9 mouse cellular contexts compared by ENCODE assay signal in the genomic region with DNA sequence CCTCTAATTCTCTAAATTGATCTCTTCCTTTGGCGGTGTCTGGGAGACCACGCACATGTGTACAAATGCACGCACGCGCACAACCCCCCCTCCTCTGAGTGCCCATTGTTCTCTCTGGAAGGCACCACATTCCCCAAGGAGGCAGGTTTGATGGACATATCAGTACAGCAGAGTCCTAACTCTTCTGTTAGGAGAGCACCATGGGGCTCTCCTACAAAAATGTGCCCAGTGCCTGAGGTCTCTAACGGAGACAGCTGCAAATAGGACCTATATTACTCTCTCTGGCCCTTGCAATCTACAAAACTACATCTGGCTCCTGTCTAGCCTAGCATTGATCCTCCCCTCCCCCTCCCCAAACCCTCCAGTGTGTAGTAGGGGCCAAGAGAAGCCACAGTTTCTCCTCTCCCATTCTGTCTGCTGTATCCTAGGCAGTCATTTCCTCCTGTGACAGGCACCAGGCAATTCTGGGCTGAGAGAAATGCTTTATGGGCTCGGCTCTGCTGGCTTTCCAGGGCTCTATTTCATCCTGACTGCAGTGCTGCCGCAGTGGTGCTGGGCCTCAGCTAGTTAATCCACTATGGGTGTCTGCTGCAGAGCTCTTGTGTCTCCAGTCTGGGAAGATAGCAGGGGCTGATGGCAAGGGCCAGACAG.
DNase-seq lines count a peak whose midpoint lies in the region; ATAC-seq and TF ChIP-seq lines count a peak whose summit lies in the region.
"Had no signal": no experiment of that assay in that cellular context is flagged by ENCODE, and none has a peak within 500 bp of the region (broad histone marks: within the 10 kb centered on the region; RNA-seq: fewer than 3 reads in every experiment).

No protein-coding gene starts in this region.

- TF ChIP-seq POLR2A in brain, embryonic 14.5 days (IDR thresholded peaks at IDR 0.05; ENCODE audit: borderline replicate concordance, extremely low read depth, insufficient read depth, insufficient read length, poor library complexity, severe bottlenecking) = no peak

- H3K27ac ChIP-seq in heart, embryonic 11.5 days (ENCODE audit: low read depth, low read length) = peak overlapping the region; percentile 73
- peak overlapping the region; percentile 81 for H3K27ac ChIP-seq in forebrain, embryonic 16.5 days (ENCODE audit: low read length)
- H3K27ac ChIP-seq in midbrain, embryonic 11.5 days (ENCODE audit: low read depth, low read length) = peak overlapping the region; percentile 96
- H3K27ac ChIP-seq: liver, embryonic 15.5 days had no signal

- H3K9ac ChIP-seq in heart, embryonic 11.5 days (ENCODE audit: low read depth, low read length) = no peak overlapping the region
- H3K9ac ChIP-seq in forebrain, embryonic 16.5 days (replicated peaks; ENCODE audit: low read depth, low read length) = peak overlapping the region; percentile 10
- H3K9ac ChIP-seq in midbrain, embryonic 11.5 days (ENCODE audit: low read length) = peak overlapping the region; percentile 51
- H3K9ac ChIP-seq: liver, embryonic 15.5 days had no signal

- no peaks in the 10 kb centered on the region for H3K36me3 ChIP-seq in heart, embryonic 11.5 days (ENCODE audit: control insufficient read depth, insufficient read depth, low read length)
- H3K36me3 ChIP-seq in forebrain, embryonic 16.5 days (ENCODE audit: control insufficient read depth, insufficient read depth) = no peaks in the 10 kb centered on the region
- no peaks in the 10 kb centered on the region for H3K36me3 ChIP-seq in midbrain, embryonic 11.5 days (ENCODE audit: control insufficient read depth, insufficient read depth, low read length)
- H3K36me3 ChIP-seq: liver, embryonic 15.5 days had no signal

- 31% methylated on average over 8 of the region's 8 CpGs for WGBS in heart, embryonic 11.5 days (ENCODE audit: insufficient replicate concordance)
- 9% methylated on average over 8 of the region's 8 CpGs for WGBS in forebrain, embryonic 16.5 days
- 9% methylated on average over 8 of the region's 8 CpGs for WGBS in midbrain, embryonic 11.5 days

- no peak for TF ChIP-seq CTCF in brain, embryonic 14.5 days (IDR thresholded peaks at IDR 0.05; ENCODE audit: borderline replicate concordance, extremely low read depth, insufficient read depth, insufficient read length)

- DNase-seq in heart, postnatal 4 days = no peak
- DNase-seq in brain, embryonic 14.5 days (ENCODE audit: low read depth) = peak; percentile 89
- peak; percentile 97 for DNase-seq in midbrain, embryonic 11.5 days (ENCODE audit: low spot score, missing footprints)
- no peak for DNase-seq in ovary, postnatal 36 days (ENCODE audit: low spot score)
- no peak for DNase-seq in cerebellum, adult 9-10 months
- DNase-seq in right cerebral cortex, adult 2 months (ENCODE audit: low spot score in 2 of 2) = no peak

- H3K27me3 ChIP-seq in heart, embryonic 11.5 days (ENCODE audit: control insufficient read depth, insufficient read depth, low read length) = no peaks in the 10 kb centered on the region
- no peaks in the 10 kb centered on the region for H3K27me3 ChIP-seq in forebrain, embryonic 16.5 days (replicated peaks; ENCODE audit: control insufficient read depth, insufficient read depth, low read length)
- H3K27me3 ChIP-seq in midbrain, embryonic 11.5 days (ENCODE audit: control insufficient read depth, insufficient read depth, low read length) = no peaks in the 10 kb centered on the region
- H3K27me3 ChIP-seq: liver, embryonic 15.5 days had no signal

- H3K4me2 ChIP-seq in heart, embryonic 11.5 days = no peak overlapping the region
- no peak overlapping the region for H3K4me2 ChIP-seq in forebrain, embryonic 16.5 days (ENCODE audit: low read length)
- H3K4me2 ChIP-seq in midbrain, embryonic 11.5 days = peak overlapping the region; percentile 25; the same call in 1 of the 2 replicates
- H3K4me2 ChIP-seq: liver, embryonic 15.5 days had no signal

- H3K4me1 ChIP-seq in heart, embryonic 11.5 days (ENCODE audit: control insufficient read depth, insufficient read depth, low read length) = peaks cover 31% of the 10 kb centered on the region
- peaks cover 31% of the 10 kb centered on the region for H3K4me1 ChIP-seq in forebrain, embryonic 16.5 days (replicated peaks; ENCODE audit: control insufficient read depth, insufficient read depth, low read length)
- H3K4me1 ChIP-seq in midbrain, embryonic 11.5 days (ENCODE audit: control insufficient read depth, insufficient read depth, low read length) = peaks cover 53% of the 10 kb centered on the region
- H3K4me1 ChIP-seq: liver, embryonic 15.5 days had no signal

- no peak for ATAC-seq in heart, embryonic 11.5 days (replicated peaks; ENCODE audit: insufficient number of reproducible peaks, low FRiP score, low TSS enrichment)
- peak; percentile 68 for ATAC-seq in forebrain, embryonic 16.5 days
- ATAC-seq in midbrain, embryonic 11.5 days (ENCODE audit: low FRiP score) = peak; percentile 84

- no peak overlapping the region for H3K4me3 ChIP-seq in heart, embryonic 11.5 days (ENCODE audit: low read depth, low read length)
- H3K4me3 ChIP-seq in forebrain, embryonic 16.5 days (replicated peaks; ENCODE audit: low read length) = no peak overlapping the region
- H3K4me3 ChIP-seq in midbrain, embryonic 11.5 days (ENCODE audit: low read depth, low read length) = no peak overlapping the region
- H3K4me3 ChIP-seq: liver, embryonic 15.5 days had no signal

- no peaks in the 10 kb centered on the region for H3K9me3 ChIP-seq in heart, embryonic 11.5 days (replicated peaks; ENCODE audit: control insufficient read depth, low read length)
- H3K9me3 ChIP-seq in forebrain, embryonic 16.5 days (ENCODE audit: control insufficient read depth, low read length) = no peaks in the 10 kb centered on the region
- H3K9me3 ChIP-seq in midbrain, embryonic 11.5 days (ENCODE audit: control insufficient read depth, low read length) = no peaks in the 10 kb centered on the region
- H3K9me3 ChIP-seq: liver, embryonic 15.5 days had no signal

Comparison
In these comparisons a context has a peak if more than half of its experiments do, and no peak if none do; other contexts are left out.
1. DNase-seq: peak in brain, embryonic 14.5 days (single experiment) and midbrain, embryonic 11.5 days (single experiment); none in heart, postnatal 4 days (single experiment), ovary, postnatal 36 days (single experiment), cerebellum, adult 9-10 months (single experiment) and right cerebral cortex, adult 2 months (0 of 2).
2. Peak in every context shown above with its lines, with median percentiles within 50 percentile points of each other: H3K27ac ChIP-seq.